Mouse (Mus musculus) heart, postnatal 0 days (tissue): ENCODE data around the gene Exph5.

ENCODE experiments used
- CTCF ChIP-seq: IDR thresholded peaks from 2 replicates; pipeline ENCODE4 v1.5.1; 2016; ENCODE audit warnings: antibody characterized with exemption, control low read depth, low read depth
- EP300 ChIP-seq: IDR thresholded peaks from 2 replicates; pipeline ENCODE4 v1.6.1; 2016; ENCODE audit warnings: antibody characterized with exemption, low read depth

GRCm38 (mm10) chr9:53301801-53302311 is 386 bp downstream of the Exph5 start:
- TF ChIP-seq CTCF (no peak), EP300 (no peak)
